Mouse (Mus musculus): ENCODE data around the gene Hist1h4d. TPM values are rescaled to one million over a fixed set of nuclear protein-coding genes. Genes with fewer than 3 reads are reported as not detected.
"Not testable (repeated sequence)": the region's sequence is repeated elsewhere in the genome, so short reads cannot be mapped to it uniquely, and the experiment has no call there.

Hist1h4d gene
- polyA plus RNA-seq, 1 experiment: 5.8 TPM

- H3K4me3 ChIP-seq (replicated peaks; ENCODE audit: insufficient read depth, low read depth, low read length): no peak overlapping the region
- TF ChIP-seq POLR2A (IDR thresholded peaks at IDR 0.05; ENCODE audit: borderline replicate concordance, insufficient read depth, low read length) (no peak), CTCF (IDR thresholded peaks at IDR 0.05; ENCODE audit: borderline replicate concordance, insufficient read depth, low read depth, low read length) (no peak)
- H3K27me3 ChIP-seq (ENCODE audit: control insufficient read depth, insufficient read depth, low read length): no peaks in the 10 kb centered on the region
- H3K4me1 ChIP-seq (ENCODE audit: control insufficient read depth, insufficient read depth, low read length): no peaks in the 10 kb centered on the region
- no peak for DNase-seq
- 51% methylated on average over 2 of the region's 2 CpGs for WGBS
- no peak overlapping the region for H3K27ac ChIP-seq (ENCODE audit: insufficient read depth, low read length)
Measured at GRCm38 (mm10) chr13:23564482-23564881, 16.9 kb upstream of the Hist1h4d start.

- DNase-seq; H3K27me3 ChIP-seq (ENCODE audit: control insufficient read depth, insufficient read depth, low read length); H3K4me1 ChIP-seq (ENCODE audit: control insufficient read depth, insufficient read depth, low read length): not testable (repeated sequence)
- 2% methylated on average over 29 of the region's 41 CpGs for WGBS
- Histone ChIP-seq H3K4me3 (replicated peaks; ENCODE audit: insufficient read depth, low read depth, low read length) (peak overlapping the region; percentile 46), H3K27ac (ENCODE audit: insufficient read depth, low read length) (peak overlapping the region; percentile 85)
Measured at GRCm38 (mm10) chr13:23570261-23571021, 11.0 kb upstream of the Hist1h4d start.

GRCm38 (mm10) chr13:23571022-23571503, 10.3 kb upstream of the Hist1h4d start, which contains the start of the genes Hist1h2ae and Hist1h2bg:
Hist1h2ae (minus strand) TSS chr13:23571220.
Hist1h2bg (plus strand) TSS chr13:23571396.
- TF ChIP-seq POLR2A (IDR thresholded peaks at IDR 0.05; ENCODE audit: borderline replicate concordance, insufficient read depth, low read length) (no peak), CTCF (IDR thresholded peaks at IDR 0.05; ENCODE audit: borderline replicate concordance, insufficient read depth, low read depth, low read length) (no peak)
- Histone ChIP-seq H3K4me1 (ENCODE audit: control insufficient read depth, insufficient read depth, low read length) (no peaks in the 10 kb centered on the region), H3K4me3 (replicated peaks; ENCODE audit: insufficient read depth, low read depth, low read length) (peak within 1 kb of the TSS; percentile 58), H3K27ac (ENCODE audit: insufficient read depth, low read length) (peak within 1 kb of the TSS; percentile 85), H3K27me3 (ENCODE audit: control insufficient read depth, insufficient read depth, low read length) (no peaks in the 10 kb centered on the region)
- WGBS: under 1% methylated on average over 18 of the region's 18 CpGs
- peak; percentile 78 to 88 for DNase-seq

- H3K27me3 ChIP-seq (ENCODE audit: control insufficient read depth, insufficient read depth, low read length): not testable (repeated sequence)
Measured at GRCm38 (mm10) chr13:23571504-23572217, 9.7 kb upstream of the Hist1h4d start.

GRCm38 (mm10) chr13:23572218-23573033, 9.0 kb upstream of the Hist1h4d start:
- WGBS: 46% methylated on average over 2 of the region's 2 CpGs
- TF ChIP-seq POLR2A (IDR thresholded peaks at IDR 0.05; ENCODE audit: borderline replicate concordance, insufficient read depth, low read length): no peak
- no peak for TF ChIP-seq CTCF (IDR thresholded peaks at IDR 0.05; ENCODE audit: borderline replicate concordance, insufficient read depth, low read depth, low read length)
- no peak overlapping the region for H3K27ac ChIP-seq (ENCODE audit: insufficient read depth, low read length)

More at GRCm38 (mm10) chr13:23571504-23572217, 9.7 kb upstream of the Hist1h4d start:
- WGBS: 2% methylated on average over 18 of the region's 34 CpGs
- H3K4me3 ChIP-seq (replicated peaks; ENCODE audit: insufficient read depth, low read depth, low read length): peak overlapping the region; percentile 58
- not testable (repeated sequence) for H3K4me1 ChIP-seq (ENCODE audit: control insufficient read depth, insufficient read depth, low read length); DNase-seq
- peak overlapping the region; percentile 77 for H3K27ac ChIP-seq (ENCODE audit: insufficient read depth, low read length)

GRCm38 (mm10) chr13:23573034-23573897, 8.1 kb upstream of the Hist1h4d start:
- H3K4me3 ChIP-seq (replicated peaks; ENCODE audit: insufficient read depth, low read depth, low read length); DNase-seq; H3K4me1 ChIP-seq (ENCODE audit: control insufficient read depth, insufficient read depth, low read length); H3K27ac ChIP-seq (ENCODE audit: insufficient read depth, low read length); H3K27me3 ChIP-seq (ENCODE audit: control insufficient read depth, insufficient read depth, low read length): not testable (repeated sequence)
- WGBS: 10% methylated on average over 20 of the region's 20 CpGs

More at GRCm38 (mm10) chr13:23572218-23573033, 9.0 kb upstream of the Hist1h4d start:
- no peak for DNase-seq
- Histone ChIP-seq H3K4me3 (replicated peaks; ENCODE audit: insufficient read depth, low read depth, low read length) (no peak overlapping the region), H3K4me1 (ENCODE audit: control insufficient read depth, insufficient read depth, low read length) (no peaks in the 10 kb centered on the region), H3K27me3 (ENCODE audit: control insufficient read depth, insufficient read depth, low read length) (no peaks in the 10 kb centered on the region)

DNA sequence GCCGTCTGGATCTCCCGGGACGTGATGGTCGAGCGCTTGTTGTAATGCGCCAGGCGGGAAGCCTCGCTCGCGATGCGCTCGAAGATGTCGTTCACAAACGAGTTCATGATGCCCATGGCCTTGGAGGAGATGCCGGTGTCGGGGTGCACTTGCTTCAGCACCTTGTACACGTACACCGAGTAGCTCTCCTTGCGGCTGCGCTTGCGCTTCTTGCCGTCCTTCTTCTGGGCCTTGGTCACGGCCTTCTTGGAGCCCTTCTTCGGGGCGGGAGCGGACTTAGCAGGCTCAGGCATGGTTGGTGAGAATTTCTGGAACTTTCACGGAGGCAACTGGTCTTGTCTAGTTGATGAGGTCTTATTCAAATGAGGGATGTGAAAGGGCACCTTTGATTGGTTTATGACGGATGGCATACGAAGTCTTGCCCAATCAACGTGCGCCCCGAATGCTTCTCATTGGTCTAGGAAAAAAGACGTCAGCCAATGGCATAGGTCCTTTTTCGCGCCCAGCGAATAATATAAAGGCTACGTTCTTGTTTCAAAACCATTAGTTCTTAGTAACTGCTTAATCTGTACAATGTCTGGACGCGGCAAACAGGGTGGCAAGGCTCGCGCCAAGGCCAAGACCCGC, 7.4 kb upstream of the Hist1h4d start, which contains the start of the genes Hist1h2bf and Hist1h2ad:
Gene Hist1h2bf, minus strand, starts transcription at position 299 of the 627 bp plus-strand sequence.
Gene Hist1h2ad, plus strand, starts transcription at position 484 of the 627 bp plus-strand sequence.
- H3K4me3 ChIP-seq (replicated peaks; ENCODE audit: insufficient read depth, low read depth, low read length); H3K27me3 ChIP-seq (ENCODE audit: control insufficient read depth, insufficient read depth, low read length); H3K27ac ChIP-seq (ENCODE audit: insufficient read depth, low read length); H3K4me1 ChIP-seq (ENCODE audit: control insufficient read depth, insufficient read depth, low read length): not testable (repeated sequence)
- under 1% methylated on average over 42 of the region's 42 CpGs for WGBS
- DNase-seq: peak; percentile 75 to 84

- H3K27ac ChIP-seq (ENCODE audit: insufficient read depth, low read length); H3K27me3 ChIP-seq (ENCODE audit: control insufficient read depth, insufficient read depth, low read length); H3K4me3 ChIP-seq (replicated peaks; ENCODE audit: insufficient read depth, low read depth, low read length); DNase-seq; H3K4me1 ChIP-seq (ENCODE audit: control insufficient read depth, insufficient read depth, low read length): not testable (repeated sequence)
- 6% methylated on average over 11 of the region's 39 CpGs for WGBS
Measured at GRCm38 (mm10) chr13:23574546-23575170, 6.7 kb upstream of the Hist1h4d start.

Measured in cerebellum, adult 2 months (tissue).